Mouse (Mus musculus) small intestine, adult 2 months (tissue): ENCODE data around the gene Mrpl22. TPM values are rescaled to one million over a fixed set of nuclear protein-coding genes. Genes with fewer than 3 reads are reported as not detected.

Experiments
- H3K27ac ChIP-seq: fragments of 200-500 bp; 2 replicates; pipeline ENCODE4 v1.5.1; 2012; ENCODE audit warnings: low read depth, low read length, control low read depth, inconsistent platforms; ENCODE audit not compliant: insufficient read depth
- H3K27me3 ChIP-seq: fragments of 200-500 bp; 2 replicates; pipeline ENCODE4 v1.6.1; 2012; ENCODE audit warnings: mild to moderate bottlenecking, moderate library complexity, low read length, inconsistent platforms; ENCODE audit not compliant: control insufficient read depth, insufficient read depth
- H3K36me3 ChIP-seq: fragments of 200-500 bp; 2 replicates; pipeline ENCODE4 v1.6.1; 2012; ENCODE audit warnings: mild to moderate bottlenecking, low read length, control low read depth, inconsistent platforms; ENCODE audit not compliant: control insufficient read depth, insufficient read depth
- H3K4me1 ChIP-seq: fragments of 200-500 bp; 2 replicates; pipeline ENCODE4 v1.6.1; 2012; ENCODE audit warnings: low read length, inconsistent platforms, mixed read lengths; ENCODE audit not compliant: control insufficient read depth, insufficient read depth, insufficient read length
- H3K4me3 ChIP-seq: fragments of 200-500 bp; 2 replicates; pipeline ENCODE4 v1.5.1; 2012; ENCODE audit warnings: low read depth, mild to moderate bottlenecking, control low read depth, inconsistent platforms, low read length, moderate library complexity
- CTCF ChIP-seq: fragments of 200-500 bp; IDR thresholded peaks from 2 replicates; pipeline ENCODE4 v1.5.1; 2012; ENCODE audit warnings: low read depth, mild to moderate bottlenecking, control low read depth, inconsistent platforms, low read length, moderate library complexity, mixed read lengths; ENCODE audit not compliant: insufficient replicate concordance, insufficient read length; ENCODE audit errors: extremely low read depth
- POLR2A ChIP-seq: fragments of 200-500 bp; IDR thresholded peaks from 2 replicates; pipeline ENCODE4 v1.6.1; 2012; ENCODE audit warnings: low read depth, mild to moderate bottlenecking, control low read depth, inconsistent platforms, low read length, moderate library complexity
- WGBS: fragments of 180-500 bp; shearing (Covaris S2); methylation state at CpG from one replicate; pipeline ENCODE4 v1.1.7; 2018; 5-methylcytosine and 5-hydroxymethylcytosine counted together
- polyA plus RNA-seq: library from polyadenylated mRNA; depleted of rRNA; stranded (reverse); fragments of >200 nt; gene quantifications from 2 replicates; pipeline ENCODE4 v1.2.3, GENCODE M21; 2012

Mrpl22 gene
- polyA plus RNA-seq, 1 experiment: 13.9 TPM

DNA sequence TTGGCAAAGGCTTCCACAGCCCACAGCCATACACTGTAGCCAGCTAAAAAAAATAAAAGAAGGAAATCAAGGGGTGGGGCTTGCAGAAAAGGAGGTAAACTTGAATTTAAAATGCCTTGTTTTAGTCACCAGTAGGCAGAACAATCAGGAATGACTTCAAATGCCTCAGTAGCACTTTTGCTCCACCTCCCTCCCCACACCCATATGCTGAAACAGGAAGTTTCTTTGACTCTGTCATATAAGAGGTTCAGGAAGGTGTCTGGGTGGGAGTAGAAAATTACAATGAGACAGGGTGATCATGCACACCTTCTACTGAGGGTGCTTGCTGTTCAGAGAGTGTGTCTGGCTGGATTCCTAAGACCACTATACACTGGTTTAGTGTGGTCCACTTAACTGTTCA, 36.6 kb upstream of the Mrpl22 start:
- Histone ChIP-seq H3K4me3 (no peak overlapping the region), H3K27ac (no peak overlapping the region), H3K27me3 (no peaks in the 10 kb centered on the region), H3K4me1 (no peaks in the 10 kb centered on the region), H3K36me3 (peaks cover 53% of the 10 kb centered on the region)
- no peak for TF ChIP-seq CTCF

DNA sequence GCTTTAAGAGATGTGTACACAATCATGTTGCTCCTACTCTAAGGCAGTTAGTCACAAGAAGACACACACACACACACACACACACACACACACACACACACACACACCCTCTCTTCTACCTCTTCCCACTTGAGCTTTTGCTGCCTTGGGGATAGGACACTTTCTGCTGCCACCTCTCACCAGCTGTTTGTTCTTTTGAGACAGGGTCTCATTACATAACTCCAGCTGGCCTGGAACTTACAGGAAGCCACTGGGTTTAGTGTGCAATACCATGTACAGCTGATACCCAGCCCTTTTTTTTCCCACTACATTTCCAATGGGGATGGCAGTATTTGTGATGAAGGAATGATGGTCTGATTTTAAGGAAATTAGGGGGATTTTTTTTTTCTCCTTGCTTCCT, 36.2 kb upstream of the Mrpl22 start:
- Histone ChIP-seq H3K4me3 (no peak overlapping the region), H3K27me3 (no peaks in the 10 kb centered on the region), H3K27ac (no peak overlapping the region), H3K36me3 (peaks cover 53% of the 10 kb centered on the region), H3K4me1 (no peaks in the 10 kb centered on the region)
- TF ChIP-seq CTCF (no peak), POLR2A (no peak)

DNA sequence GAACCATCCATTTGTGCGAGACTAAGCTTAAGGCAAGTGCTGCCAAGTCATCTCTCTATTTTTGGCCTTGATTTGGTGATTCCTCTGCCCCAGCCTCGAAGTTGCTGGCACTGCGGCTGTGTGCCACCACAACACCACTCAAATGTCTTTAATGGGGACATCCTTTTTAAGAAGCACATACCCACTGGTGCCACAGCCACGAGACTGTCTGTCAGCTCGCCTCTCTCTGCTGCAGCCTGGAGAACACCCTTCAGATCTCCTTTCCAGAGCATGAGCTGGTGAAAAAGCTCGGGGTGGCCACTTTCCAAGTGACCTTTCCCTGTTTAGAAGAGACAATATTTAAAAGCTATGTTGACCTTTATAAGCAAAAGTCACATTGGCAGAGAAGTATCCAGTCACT, 34.8 kb upstream of the Mrpl22 start:
- WGBS: 90% methylated on average over 6 of the region's 6 CpGs
- Histone ChIP-seq H3K36me3 (peaks cover 54% of the 10 kb centered on the region), H3K27me3 (no peaks in the 10 kb centered on the region), H3K4me1 (no peaks in the 10 kb centered on the region), H3K4me3 (no peak overlapping the region), H3K27ac (no peak overlapping the region)
- no peak for TF ChIP-seq POLR2A
- TF ChIP-seq CTCF: no peak

DNA sequence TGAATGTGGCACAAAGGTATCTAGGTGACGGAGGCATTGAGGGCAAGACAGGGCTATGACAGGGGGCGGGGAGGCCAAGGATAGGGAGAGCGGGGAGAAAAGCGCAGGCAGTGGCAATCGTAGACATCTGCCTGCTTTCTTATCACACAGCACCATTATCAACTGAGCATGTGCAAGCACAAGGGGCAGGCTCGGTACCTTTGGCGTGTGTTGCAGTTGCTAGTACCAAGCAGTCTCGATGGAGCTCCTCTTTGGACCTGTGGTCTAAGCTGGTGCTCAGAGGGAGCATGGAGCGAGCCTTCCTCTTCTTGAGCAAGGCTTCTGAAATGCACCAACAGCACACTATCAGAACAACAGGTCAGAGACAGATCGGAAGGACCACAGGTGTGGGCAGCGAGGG, 32.6 kb upstream of the Mrpl22 start:
- TF ChIP-seq POLR2A: no peak
- TF ChIP-seq CTCF: no peak
- H3K27ac ChIP-seq: no peak overlapping the region
- 85% methylated on average over 11 of the region's 11 CpGs for WGBS
- no peak overlapping the region for H3K4me3 ChIP-seq
- no peaks in the 10 kb centered on the region for H3K4me1 ChIP-seq
- peaks cover 56% of the 10 kb centered on the region for H3K36me3 ChIP-seq
- H3K27me3 ChIP-seq: no peaks in the 10 kb centered on the region

DNA sequence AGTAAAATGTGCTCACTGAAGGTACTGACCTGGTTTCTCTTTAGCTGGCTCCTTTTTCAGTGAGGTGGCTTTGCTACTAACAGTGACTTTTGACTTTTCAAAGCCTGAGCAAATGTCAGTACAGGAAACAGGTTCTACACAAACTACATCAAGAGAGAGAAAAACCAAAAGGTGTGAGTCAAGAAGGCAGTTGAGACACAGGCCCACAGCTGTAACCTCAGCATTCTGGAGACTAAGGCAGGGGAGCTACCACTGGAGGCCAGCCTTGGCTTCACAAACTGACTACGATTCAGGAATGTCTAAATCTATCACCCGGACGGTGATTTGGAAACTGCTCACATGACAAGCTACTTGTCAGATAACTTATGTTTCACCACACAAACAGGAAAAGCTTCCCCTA, 32.0 kb upstream of the Mrpl22 start:
- WGBS: 81% methylated on average over 3 of the region's 3 CpGs
- Histone ChIP-seq H3K36me3 (peaks cover 56% of the 10 kb centered on the region), H3K4me3 (no peak overlapping the region), H3K4me1 (no peaks in the 10 kb centered on the region), H3K27ac (no peak overlapping the region), H3K27me3 (no peaks in the 10 kb centered on the region)
- TF ChIP-seq CTCF (no peak), POLR2A (no peak)

DNA sequence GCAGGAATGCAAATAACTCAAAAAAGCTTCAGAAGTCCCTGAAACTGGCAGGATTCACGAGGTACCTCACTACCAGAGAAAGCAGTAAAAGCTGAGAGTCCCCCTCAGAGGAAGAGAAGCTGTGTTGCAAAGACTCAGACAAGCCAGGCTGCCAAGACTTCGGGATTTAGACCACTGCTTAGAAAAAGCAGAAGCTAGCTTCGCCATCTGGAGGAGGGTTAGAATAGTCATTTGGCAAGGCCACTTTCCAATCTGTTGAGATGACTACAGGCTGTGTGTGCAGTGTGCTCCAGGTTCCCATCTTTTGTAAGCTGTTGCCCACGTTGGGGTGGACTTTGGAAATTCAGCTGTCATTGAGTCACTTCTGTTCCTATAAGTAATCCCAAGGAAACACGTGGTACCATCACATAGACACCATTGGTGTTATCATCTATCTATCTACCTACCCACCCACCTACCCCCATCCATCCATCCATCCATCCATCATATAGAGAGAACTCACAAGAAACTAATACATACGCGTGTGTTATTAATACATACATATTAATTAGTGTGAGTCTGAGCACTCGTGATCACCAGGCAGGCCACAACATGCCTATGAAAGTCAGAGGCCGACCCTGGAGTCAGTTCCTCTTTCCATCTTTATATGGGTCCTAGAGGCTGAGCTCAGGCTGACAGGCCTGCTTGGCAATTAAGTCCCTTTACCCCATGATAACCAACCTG, 27.6 kb upstream of the Mrpl22 start:
- WGBS: 81% methylated on average over 9 of the region's 9 CpGs
- H3K36me3 ChIP-seq: peaks cover 47% of the 10 kb centered on the region

DNA sequence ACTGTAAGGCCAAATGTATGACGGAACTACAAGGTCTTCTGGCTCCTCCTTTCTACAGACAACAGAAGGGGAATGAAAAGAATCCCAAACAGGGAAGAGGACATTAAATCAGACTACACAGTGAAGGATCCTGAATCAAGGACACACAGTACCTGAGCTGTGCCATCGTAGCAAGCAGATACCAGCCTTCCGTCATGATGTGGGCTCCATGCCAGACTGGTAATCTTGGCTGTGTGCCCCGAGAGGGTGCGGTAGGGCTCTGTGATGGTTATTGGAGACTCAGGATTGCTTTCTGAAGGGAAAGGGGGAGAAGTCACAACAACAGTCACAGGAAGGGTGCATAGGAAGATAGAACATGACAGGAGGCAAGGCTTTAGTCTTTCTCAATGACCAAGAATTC, 25.2 kb upstream of the Mrpl22 start:
- Histone ChIP-seq H3K4me1 (peaks cover 5% of the 10 kb centered on the region; the same call in 1 of the 2 replicates), H3K27ac (no peak overlapping the region), H3K27me3 (no peaks in the 10 kb centered on the region), H3K36me3 (peaks cover 43% of the 10 kb centered on the region), H3K4me3 (no peak overlapping the region)
- 45% methylated on average over 5 of the region's 5 CpGs for WGBS
- TF ChIP-seq CTCF (no peak), POLR2A (no peak)

More for the DNA sequence above, 27.6 kb upstream of the Mrpl22 start:
- peaks cover 5% of the 10 kb centered on the region; the same call in 1 of the 2 replicates for H3K4me1 ChIP-seq
- no peak overlapping the region for H3K4me3 ChIP-seq
- H3K27me3 ChIP-seq: no peaks in the 10 kb centered on the region
- no peak for TF ChIP-seq POLR2A
- TF ChIP-seq CTCF: no peak
- H3K27ac ChIP-seq: no peak overlapping the region
